Mouse (Mus musculus) frontal cortex, postnatal 14 days (tissue): ENCODE results near the gene Sall1.

Experiments used
- DNase-seq, 2 experiments: peaks; one replicate each; pipeline ENCODE4 v3.0.0; 2022; ENCODE audit warnings: low spot score in 2 of 2

The Sall1 gene

DNA sequence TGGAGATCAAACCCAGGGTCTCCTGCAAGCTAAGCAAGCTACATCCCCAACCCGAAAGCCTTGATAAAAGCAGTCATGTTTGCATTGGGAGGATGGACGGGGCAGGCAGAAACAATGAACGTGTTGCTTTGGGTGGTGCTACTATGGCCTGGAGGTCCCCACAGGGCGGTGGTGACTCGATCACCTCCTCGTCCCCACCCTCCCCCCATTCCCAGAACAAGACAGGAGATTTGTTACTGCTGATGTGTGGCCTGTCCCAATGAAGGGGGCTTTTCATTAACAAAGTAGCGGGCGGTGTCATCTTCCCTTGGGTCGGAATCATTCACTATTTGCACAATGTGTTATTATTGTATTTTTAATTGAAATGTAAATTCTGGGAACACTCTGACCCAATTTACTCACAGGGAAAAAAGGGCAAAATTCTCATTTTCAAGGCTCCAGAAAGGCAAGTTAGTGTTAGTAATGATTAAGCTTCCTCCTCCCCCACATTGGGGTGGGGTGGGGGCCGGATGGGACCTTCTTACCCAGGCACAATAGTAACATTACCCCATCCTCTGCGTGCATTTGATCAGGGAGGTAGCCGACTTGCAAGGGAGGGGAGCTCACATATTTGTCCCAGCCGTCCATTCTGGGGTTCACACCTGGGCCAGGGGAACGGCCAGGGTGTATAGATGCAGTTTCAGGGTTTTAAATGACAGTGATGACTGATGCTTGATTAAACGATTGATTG lies 52.0 kb downstream of the Sall1 start:
- DNase-seq: no peak

DNA sequence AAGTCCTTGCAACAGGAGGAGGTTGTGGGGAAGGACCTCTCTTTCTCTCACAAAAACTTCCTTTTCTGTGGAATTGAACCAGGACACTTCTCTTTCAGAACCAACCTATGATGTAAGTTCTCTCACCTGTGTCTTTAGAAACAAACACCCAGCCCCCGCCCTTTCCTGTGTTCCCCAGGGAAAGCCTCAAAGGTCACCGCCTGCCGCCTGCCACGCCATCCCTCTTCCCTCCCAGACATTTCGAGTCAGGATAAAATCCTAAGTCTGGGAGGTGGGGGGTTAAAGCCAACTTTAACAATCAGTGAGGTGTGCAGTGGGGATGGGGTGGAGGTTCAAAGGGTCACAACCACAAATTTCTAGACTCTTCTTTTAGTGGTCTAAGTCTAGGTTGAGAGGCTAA lies 52.8 kb downstream of the Sall1 start:
- no peak for DNase-seq

GRCm38 (mm10) chr8:88989002-88989401 lies 55.0 kb downstream of the Sall1 start:
- DNase-seq: no peak

- DNase-seq: no peak
These were observed 60.5 kb downstream of the Sall1 start for GRCm38 (mm10) chr8:88983468-88983867.
